Mouse (Mus musculus): Measurements from ENCODE around the gene 1700056E22Rik.

- TF ChIP-seq ZNF384 (IDR thresholded peaks at IDR 0.05; ENCODE audit: low read depth, low read length) = no peak
- no peak for TF ChIP-seq ZC3H11A (IDR thresholded peaks at IDR 0.05; ENCODE audit: borderline replicate concordance, low read depth, low read length)
Observed at GRCm38 (mm10) chr1:184011311-184011710, 22.8 kb downstream of the 1700056E22Rik start.
